Mouse (Mus musculus) thymus, adult 2 months (tissue): ENCODE results near the gene Dync1i1. TPM values are rescaled to one million over a fixed set of nuclear protein-coding genes. Genes with fewer than 3 reads are reported as not detected.

ENCODE experiments used
- DNase-seq: peaks from one replicate; pipeline ENCODE4 v3.0.0; 2021
- H3K27ac ChIP-seq: fragments of 200-500 bp; 2 replicates; pipeline ENCODE4 v1.5.1; 2012; ENCODE audit warnings: low read length, control low read depth; ENCODE audit not compliant: control insufficient read depth, insufficient read depth
- H3K27me3 ChIP-seq: fragments of 200-500 bp; 2 replicates; pipeline ENCODE4 v1.6.1; 2012; ENCODE audit warnings: mild to moderate bottlenecking, low read length, moderate library complexity, mixed read lengths; ENCODE audit not compliant: control insufficient read depth, insufficient read depth
- H3K36me3 ChIP-seq: fragments of 200-500 bp; 2 replicates; pipeline ENCODE4 v1.6.1; 2012; ENCODE audit warnings: mild to moderate bottlenecking, low read length, moderate library complexity; ENCODE audit not compliant: control insufficient read depth, insufficient read depth
- H3K4me1 ChIP-seq: fragments of 200-500 bp; replicated peaks from 2 replicates; pipeline ENCODE4 v1.6.1; 2012; ENCODE audit warnings: low read length; ENCODE audit not compliant: control insufficient read depth, insufficient read depth
- H3K4me3 ChIP-seq: fragments of 200-500 bp; 2 replicates; pipeline ENCODE4 v1.5.1; 2012; ENCODE audit warnings: mild to moderate bottlenecking, low read length, control low read depth, moderate library complexity; ENCODE audit not compliant: control insufficient read depth, insufficient read depth
- CTCF ChIP-seq: fragments of 200-500 bp; IDR thresholded peaks from 2 replicates; pipeline ENCODE4 v1.5.1; 2012; ENCODE audit warnings: mild to moderate bottlenecking, control low read depth, low read length, moderate library complexity, borderline replicate concordance; ENCODE audit not compliant: control insufficient read depth, poor library complexity, insufficient read depth; ENCODE audit errors: extremely low read depth
- POLR2A ChIP-seq: fragments of 200-500 bp; IDR thresholded peaks from 2 replicates; pipeline ENCODE4 v1.6.1; 2012; ENCODE audit warnings: mild to moderate bottlenecking, low read length, control low read depth, moderate library complexity; ENCODE audit not compliant: control insufficient read depth, poor library complexity, insufficient read depth; ENCODE audit errors: extremely low read depth
- WGBS: fragments of 180-500 bp; shearing (Covaris S2); methylation state at CpG from one replicate; pipeline ENCODE4 v1.1.7; 2018; 5-methylcytosine and 5-hydroxymethylcytosine counted together
- polyA plus RNA-seq: library from polyadenylated mRNA; depleted of rRNA; stranded (reverse); fragments of >200 nt; gene quantifications from 2 replicates; pipeline ENCODE4 v1.2.3, GENCODE M21; 2012

The Dync1i1 gene
- polyA plus RNA-seq, 1 experiment = 10.1 TPM

GRCm38 (mm10) chr6:5825461-5825860 lies 100.0 kb downstream of the Dync1i1 start:
- Histone ChIP-seq H3K27me3 (no peaks in the 10 kb centered on the region), H3K4me3 (no peak overlapping the region), H3K27ac (no peak overlapping the region), H3K4me1 (no peaks in the 10 kb centered on the region), H3K36me3 (no peaks in the 10 kb centered on the region)
- DNase-seq = no peak
- 96% methylated on average over 3 of the region's 3 CpGs for WGBS
- no peak for TF ChIP-seq POLR2A
- no peak for TF ChIP-seq CTCF

GRCm38 (mm10) chr6:5827064-5827463 lies 101.6 kb downstream of the Dync1i1 start:
- DNase-seq = no peak
- no peak overlapping the region for H3K27ac ChIP-seq
- H3K4me1 ChIP-seq = no peaks in the 10 kb centered on the region
- H3K4me3 ChIP-seq = no peak overlapping the region
- H3K36me3 ChIP-seq = no peaks in the 10 kb centered on the region
- no peaks in the 10 kb centered on the region for H3K27me3 ChIP-seq
- TF ChIP-seq POLR2A (no peak), CTCF (no peak)
- 89% methylated on average over 4 of the region's 4 CpGs for WGBS

- TF ChIP-seq POLR2A (no peak), CTCF (no peak)
- no peak overlapping the region for H3K27ac ChIP-seq
- no peaks in the 10 kb centered on the region for H3K4me1 ChIP-seq
- DNase-seq = no peak
- 90% methylated on average over 14 of the region's 14 CpGs for WGBS
- no peak overlapping the region for H3K4me3 ChIP-seq
- no peaks in the 10 kb centered on the region for H3K36me3 ChIP-seq
- H3K27me3 ChIP-seq = no peaks in the 10 kb centered on the region
These were observed 103.1 kb downstream of the Dync1i1 start for GRCm38 (mm10) chr6:5828409-5828974.

GRCm38 (mm10) chr6:5829148-5829547 lies 103.7 kb downstream of the Dync1i1 start:
- 31% methylated on average over 9 of the region's 9 CpGs for WGBS
- H3K36me3 ChIP-seq = no peaks in the 10 kb centered on the region

GRCm38 (mm10) chr6:5830717-5831116 lies 105.3 kb downstream of the Dync1i1 start:
- no peak overlapping the region for H3K27ac ChIP-seq
- no peak overlapping the region for H3K4me3 ChIP-seq
- 82% methylated on average over 2 of the region's 2 CpGs for WGBS
- no peaks in the 10 kb centered on the region for H3K27me3 ChIP-seq
- no peaks in the 10 kb centered on the region for H3K4me1 ChIP-seq
- H3K36me3 ChIP-seq = no peaks in the 10 kb centered on the region
- no peak for TF ChIP-seq POLR2A
- TF ChIP-seq CTCF = no peak
- DNase-seq = no peak

More at GRCm38 (mm10) chr6:5829148-5829547, 103.7 kb downstream of the Dync1i1 start:
- Histone ChIP-seq H3K27me3 (no peaks in the 10 kb centered on the region), H3K4me1 (no peaks in the 10 kb centered on the region), H3K4me3 (no peak overlapping the region), H3K27ac (no peak overlapping the region)
- no peak for DNase-seq
- TF ChIP-seq POLR2A = no peak
- no peak for TF ChIP-seq CTCF

- no peaks in the 10 kb centered on the region for H3K4me1 ChIP-seq
- H3K36me3 ChIP-seq = no peaks in the 10 kb centered on the region
- no peak overlapping the region for H3K4me3 ChIP-seq
- no peaks in the 10 kb centered on the region for H3K27me3 ChIP-seq
- TF ChIP-seq CTCF = no peak
- TF ChIP-seq POLR2A = no peak
- WGBS = 97% methylated on average over 3 of the region's 3 CpGs
- no peak overlapping the region for H3K27ac ChIP-seq
- DNase-seq = no peak
These were observed 105.8 kb downstream of the Dync1i1 start for GRCm38 (mm10) chr6:5831233-5831632.

- no peak for DNase-seq
- Histone ChIP-seq H3K36me3 (no peaks in the 10 kb centered on the region), H3K4me3 (no peak overlapping the region), H3K4me1 (no peaks in the 10 kb centered on the region), H3K27me3 (no peaks in the 10 kb centered on the region), H3K27ac (no peak overlapping the region)
- TF ChIP-seq CTCF (no peak), POLR2A (no peak)
- whole genome bisulfite sequencing = 98% methylated on average over 2 of the region's 2 CpGs
These were observed 107.4 kb downstream of the Dync1i1 start for GRCm38 (mm10) chr6:5832838-5833237.
